Mouse (Mus musculus) liver, adult 2 months (tissue): ENCODE results near the gene Gm13275.
"Not testable (repeated sequence)": the region's sequence is repeated elsewhere in the genome, so short reads cannot be mapped to it uniquely, and the experiment has no call there.

Source experiments
- CTCF ChIP-seq: fragments of 200-500 bp; IDR thresholded peaks from 2 replicates; pipeline ENCODE4 v1.5.1; 2011; ENCODE audit warnings: low read depth, low read length, control low read depth
- POLR2A ChIP-seq: fragments of 200-500 bp; IDR thresholded peaks from 2 replicates; pipeline ENCODE4 v1.6.1; 2011; ENCODE audit warnings: low read length, control low read depth; ENCODE audit not compliant: insufficient read depth; ENCODE audit errors: extremely low read depth

GRCm38 (mm10) chr4:88773534-88773933 is 20.8 kb upstream of the Gm13275 start, which contains the start of gene Gm13290:
- TF ChIP-seq CTCF, POLR2A: not testable (repeated sequence)
